Mouse (Mus musculus): Measurements from ENCODE around the gene Gbe1.

Gbe1 gene

GRCm38 (mm10) chr16:70353058-70353457 is 39.3 kb downstream of the Gbe1 start:
- no peak for DNase-seq (ENCODE audit: low read depth, low spot score)

- DNase-seq (ENCODE audit: low read depth, low spot score) = no peak
Observed at GRCm38 (mm10) chr16:70358326-70358725, 44.6 kb downstream of the Gbe1 start.

- DNase-seq (ENCODE audit: low read depth, low spot score) = no peak
Observed at GRCm38 (mm10) chr16:70365229-70365628, 51.5 kb downstream of the Gbe1 start.

GRCm38 (mm10) chr16:70381045-70381444 is 67.3 kb downstream of the Gbe1 start:
- DNase-seq (ENCODE audit: low read depth, low spot score) = no peak

- no peak for DNase-seq (ENCODE audit: low read depth, low spot score)
Observed at GRCm38 (mm10) chr16:70385494-70385893, 71.7 kb downstream of the Gbe1 start.

- no peak for DNase-seq (ENCODE audit: low read depth, low spot score)
Observed at GRCm38 (mm10) chr16:70387385-70387784, 73.6 kb downstream of the Gbe1 start.

- DNase-seq (ENCODE audit: low read depth, low spot score) = no peak
Observed at GRCm38 (mm10) chr16:70395276-70395675, 81.5 kb downstream of the Gbe1 start.

GRCm38 (mm10) chr16:70407780-70408179 is 94.0 kb downstream of the Gbe1 start:
- no peak for DNase-seq (ENCODE audit: low read depth, low spot score)

- no peak for DNase-seq (ENCODE audit: low read depth, low spot score)
Observed at GRCm38 (mm10) chr16:70421077-70421476, 107.3 kb downstream of the Gbe1 start.

- no peak for DNase-seq (ENCODE audit: low read depth, low spot score)
Observed at GRCm38 (mm10) chr16:70449520-70449919, 135.8 kb downstream of the Gbe1 start.

GRCm38 (mm10) chr16:70475583-70475982 is 161.8 kb downstream of the Gbe1 start:
- DNase-seq (ENCODE audit: low read depth, low spot score) = no peak

GRCm38 (mm10) chr16:70476161-70476560 is 162.4 kb downstream of the Gbe1 start:
- DNase-seq (ENCODE audit: low read depth, low spot score) = no peak

GRCm38 (mm10) chr16:70480494-70480893 is 166.7 kb downstream of the Gbe1 start:
- no peak for DNase-seq (ENCODE audit: low read depth, low spot score)

GRCm38 (mm10) chr16:70506457-70506856 is 192.7 kb downstream of the Gbe1 start:
- no peak for DNase-seq (ENCODE audit: low read depth, low spot score)

- DNase-seq (ENCODE audit: low read depth, low spot score) = no peak
Observed at GRCm38 (mm10) chr16:70510938-70511337, 197.2 kb downstream of the Gbe1 start.

GRCm38 (mm10) chr16:70522861-70523260 is 209.1 kb downstream of the Gbe1 start:
- no peak for DNase-seq (ENCODE audit: low read depth, low spot score)

GRCm38 (mm10) chr16:70523566-70523965 is 209.8 kb downstream of the Gbe1 start:
- no peak for DNase-seq (ENCODE audit: low read depth, low spot score)

GRCm38 (mm10) chr16:70524273-70524672 is 210.5 kb downstream of the Gbe1 start:
- no peak for DNase-seq (ENCODE audit: low read depth, low spot score)

- DNase-seq (ENCODE audit: low read depth, low spot score) = no peak
Observed at GRCm38 (mm10) chr16:70527224-70527623, 213.5 kb downstream of the Gbe1 start.

- DNase-seq (ENCODE audit: low read depth, low spot score) = no peak
Observed at GRCm38 (mm10) chr16:70535224-70535623, 221.5 kb downstream of the Gbe1 start.

GRCm38 (mm10) chr16:70550835-70551234 is 237.1 kb downstream of the Gbe1 start:
- no peak for DNase-seq (ENCODE audit: low read depth, low spot score)

GRCm38 (mm10) chr16:70561635-70562348 is 248.0 kb downstream of the Gbe1 start:
- no peak for DNase-seq (ENCODE audit: low read depth, low spot score)

- no peak for DNase-seq (ENCODE audit: low read depth, low spot score)
Observed at GRCm38 (mm10) chr16:70562574-70562973, 248.8 kb downstream of the Gbe1 start.

GRCm38 (mm10) chr16:70563456-70563855 is 249.7 kb downstream of the Gbe1 start:
- DNase-seq (ENCODE audit: low read depth, low spot score) = no peak

Data from WW6 (cell line).